Mouse (Mus musculus) liver, adult (tissue): ENCODE data around the gene Dtx3.

Experiments used
- GATA4 ChIP-seq: IDR thresholded peaks from 2 replicates; pipeline ENCODE4 v1.6.1; 2014; ENCODE audit warnings: mild to moderate bottlenecking, low read length; ENCODE audit not compliant: insufficient replicate concordance

Dtx3 gene

DNA sequence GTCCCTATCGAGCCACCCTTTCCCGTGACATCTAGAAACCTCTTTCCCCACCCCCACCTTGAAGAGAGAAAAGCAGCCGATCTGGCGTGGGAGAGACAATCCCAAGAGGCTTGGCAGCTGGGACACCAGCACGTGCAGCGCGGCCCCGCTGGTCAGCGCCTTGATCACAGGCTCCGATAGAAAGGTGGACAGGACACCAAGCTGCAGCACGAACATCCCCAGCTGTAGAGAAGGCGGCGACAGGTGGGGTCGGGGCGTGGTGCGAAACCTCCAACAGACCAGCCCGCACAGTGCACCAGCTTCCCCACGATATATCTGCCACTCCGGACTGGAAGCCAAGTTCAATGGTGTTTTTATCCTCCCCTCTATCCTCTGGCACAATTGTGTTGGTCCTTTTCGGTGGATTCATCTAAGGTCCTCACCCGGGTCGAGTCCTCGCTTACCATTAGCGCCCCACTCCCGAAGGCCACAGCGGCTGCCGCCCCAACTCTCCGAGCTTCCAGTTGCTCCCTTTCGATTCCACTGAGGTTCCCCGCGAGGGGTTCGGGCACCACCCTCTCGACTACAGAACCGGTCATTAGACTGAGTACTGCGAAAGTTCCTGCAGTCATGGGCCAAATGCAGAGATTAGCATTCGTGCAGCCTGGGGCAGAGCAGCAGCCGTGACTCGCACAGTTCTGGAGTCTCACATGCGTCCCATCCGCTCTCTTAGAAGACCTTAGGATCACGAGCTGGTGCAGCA, 17.1 kb downstream of the Dtx3 start:
- TF ChIP-seq GATA4, result no peak

DNA sequence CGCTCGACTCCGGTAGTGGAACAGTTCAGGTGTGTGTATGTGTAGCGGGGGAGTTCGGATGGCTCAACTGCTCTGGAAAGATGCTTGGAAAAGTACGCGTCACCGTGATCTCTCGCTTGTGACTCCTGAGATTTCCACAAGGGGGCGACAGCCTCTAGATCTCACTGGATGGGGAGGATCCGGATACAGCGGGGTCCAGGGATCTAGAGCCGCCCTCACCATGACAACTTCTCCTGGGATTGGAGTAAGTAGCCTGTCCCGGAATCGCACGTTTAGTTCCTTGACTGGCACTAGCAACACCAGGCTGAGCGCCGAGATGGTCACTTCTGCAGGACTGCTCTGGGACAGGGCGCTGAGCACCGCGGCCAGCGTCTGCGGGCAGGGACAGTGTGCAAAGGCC, 17.8 kb downstream of the Dtx3 start:
- TF ChIP-seq GATA4, result no peak

DNA sequence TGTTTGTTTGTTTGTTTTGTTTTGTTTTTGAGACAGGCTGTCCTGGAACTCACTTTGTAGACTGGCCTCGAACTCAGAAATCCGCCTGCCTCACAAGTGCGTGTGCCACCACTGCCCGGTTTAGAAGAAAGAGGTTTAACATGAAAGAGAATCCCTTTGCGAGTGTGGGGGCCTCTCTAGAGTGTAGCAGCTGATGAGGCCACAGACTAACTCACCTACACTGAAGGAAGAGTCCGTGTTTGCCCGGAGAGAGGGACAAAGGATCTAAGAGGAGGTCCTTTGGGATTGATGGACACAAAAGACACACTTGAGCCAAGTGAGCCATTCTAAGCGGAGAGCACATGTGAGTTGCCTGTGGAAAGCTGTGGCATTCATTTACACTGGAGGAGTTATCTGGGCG, 18.3 kb downstream of the Dtx3 start:
- TF ChIP-seq GATA4, result no peak

DNA sequence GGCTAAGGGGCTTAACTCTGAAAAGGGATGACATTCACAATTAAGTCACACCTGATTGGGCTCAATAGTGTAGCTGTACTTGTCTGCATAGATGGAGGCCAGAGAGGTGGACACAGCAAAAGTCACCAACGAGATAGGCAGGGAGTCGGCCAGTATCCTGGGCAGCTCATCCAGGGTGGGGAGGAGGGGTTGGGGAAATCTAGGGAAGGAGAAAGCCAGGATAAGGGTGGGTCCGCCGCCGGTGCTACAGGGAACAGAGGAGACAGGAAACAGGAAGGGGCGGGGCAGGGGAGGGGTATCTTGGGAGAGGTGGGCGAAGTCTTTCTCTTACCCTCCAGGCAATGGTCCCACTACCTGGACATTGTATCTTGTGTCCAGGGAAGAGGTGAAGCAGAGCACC, 18.8 kb downstream of the Dtx3 start:
- TF ChIP-seq GATA4, result no peak

DNA sequence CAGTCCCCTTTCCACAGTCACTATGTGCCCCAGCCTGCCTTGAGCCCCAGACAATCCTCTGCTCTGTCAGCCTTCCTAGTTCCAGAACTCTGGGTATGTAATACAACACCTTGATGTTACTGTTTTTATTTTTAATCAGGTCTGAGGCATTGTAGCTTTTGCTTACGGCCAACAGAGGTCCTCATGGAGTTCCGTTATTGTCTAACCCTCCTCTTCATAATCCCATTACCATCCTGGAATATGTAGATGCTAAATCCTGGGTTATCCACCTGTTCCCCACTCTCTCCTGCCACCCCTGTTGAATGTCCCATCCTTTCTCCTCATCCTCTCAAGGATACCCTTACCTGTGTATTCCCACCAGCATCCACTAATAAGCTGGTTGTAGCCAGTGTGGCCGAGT, 19.3 kb downstream of the Dtx3 start:
- no peak for TF ChIP-seq GATA4

DNA sequence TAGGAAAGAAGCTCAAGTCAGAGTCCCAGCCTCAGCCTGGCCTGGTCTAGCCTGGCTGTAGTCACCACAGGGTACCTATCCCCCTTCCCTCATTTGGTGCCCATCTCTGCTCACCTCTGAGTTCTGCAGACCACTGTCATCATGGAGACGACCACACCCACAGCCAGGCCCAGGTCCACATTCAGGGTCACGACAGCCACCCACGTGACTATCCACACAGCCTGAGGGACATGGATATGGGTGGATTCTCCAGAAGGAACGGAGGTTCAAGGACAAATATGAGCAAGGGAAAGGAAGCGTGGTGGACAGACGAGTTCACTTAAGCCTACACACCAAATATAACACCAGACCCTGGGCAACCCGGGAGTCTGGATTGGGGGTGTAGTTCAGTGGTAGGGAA, 21.4 kb downstream of the Dtx3 start:
- no peak for TF ChIP-seq GATA4

DNA sequence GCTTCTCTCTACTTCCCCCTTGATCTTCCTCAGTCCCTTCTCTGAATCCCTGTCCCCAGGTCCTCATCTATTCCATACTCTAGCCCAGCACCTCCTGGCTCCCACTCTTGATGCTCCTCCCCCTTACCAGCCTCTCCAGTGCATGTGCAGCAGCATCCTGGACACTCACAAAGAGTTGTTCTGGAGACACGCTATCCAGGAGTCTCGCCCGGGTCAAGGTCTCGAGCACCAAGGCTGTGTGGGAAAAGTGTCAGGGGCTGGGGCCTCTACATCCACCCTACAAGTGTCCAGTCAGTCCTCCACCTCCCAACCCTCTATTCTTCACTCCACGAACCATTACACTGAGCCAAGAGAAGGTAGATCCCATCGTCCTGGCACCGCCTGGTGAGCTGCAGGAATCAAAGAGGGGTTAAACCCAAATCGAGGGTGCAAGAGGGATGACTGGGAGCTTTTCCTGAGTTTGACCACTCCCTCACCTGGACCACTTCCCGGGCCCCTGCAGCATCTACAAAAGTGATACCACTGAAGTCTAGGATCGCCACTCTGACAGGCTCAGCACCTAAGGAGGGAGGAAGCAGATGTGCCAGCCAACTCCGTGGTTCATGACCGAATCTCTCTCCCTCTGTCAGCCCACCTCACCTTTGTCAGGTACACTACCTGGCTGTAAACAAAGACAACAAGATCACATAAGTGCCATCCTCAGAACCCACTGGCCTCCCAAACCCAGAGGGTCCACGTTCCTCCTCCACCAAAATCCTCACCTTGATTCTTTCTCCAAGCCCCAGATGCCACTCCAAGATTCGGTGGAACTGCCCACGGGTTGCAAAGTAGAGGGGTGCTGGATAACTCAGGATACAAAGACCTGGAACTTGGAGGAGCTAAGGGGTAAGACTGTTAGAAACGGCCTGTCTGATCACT, 22.1 kb downstream of the Dtx3 start:
- no peak for TF ChIP-seq GATA4

DNA sequence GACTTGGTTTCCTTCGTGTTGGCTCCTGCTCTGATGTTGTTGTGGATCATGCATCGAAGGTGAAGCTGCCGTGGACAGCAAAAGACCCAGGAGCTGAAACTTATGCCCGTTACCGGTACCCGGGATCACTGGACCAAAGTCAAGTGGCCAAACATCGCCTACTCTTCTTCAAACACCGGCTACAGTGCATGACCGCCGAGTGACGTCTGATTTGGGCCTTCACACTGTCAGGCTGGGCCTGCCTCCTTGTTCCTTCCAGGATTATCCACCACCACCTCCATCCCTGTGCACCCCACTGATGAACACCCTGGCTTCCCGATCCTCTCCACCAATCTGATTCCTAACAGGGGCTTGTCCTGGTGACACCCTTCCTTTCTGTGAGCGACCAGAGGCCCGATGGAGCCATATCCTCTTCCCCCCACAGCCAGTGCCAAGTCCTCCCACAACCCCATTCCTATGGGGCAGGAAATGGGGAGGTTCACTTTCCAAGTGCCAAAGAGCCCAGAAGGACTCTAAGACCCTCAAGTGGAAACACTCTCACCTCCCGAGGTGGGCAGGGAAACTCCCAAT, 23.8 kb downstream of the Dtx3 start:
- no peak for TF ChIP-seq GATA4

DNA sequence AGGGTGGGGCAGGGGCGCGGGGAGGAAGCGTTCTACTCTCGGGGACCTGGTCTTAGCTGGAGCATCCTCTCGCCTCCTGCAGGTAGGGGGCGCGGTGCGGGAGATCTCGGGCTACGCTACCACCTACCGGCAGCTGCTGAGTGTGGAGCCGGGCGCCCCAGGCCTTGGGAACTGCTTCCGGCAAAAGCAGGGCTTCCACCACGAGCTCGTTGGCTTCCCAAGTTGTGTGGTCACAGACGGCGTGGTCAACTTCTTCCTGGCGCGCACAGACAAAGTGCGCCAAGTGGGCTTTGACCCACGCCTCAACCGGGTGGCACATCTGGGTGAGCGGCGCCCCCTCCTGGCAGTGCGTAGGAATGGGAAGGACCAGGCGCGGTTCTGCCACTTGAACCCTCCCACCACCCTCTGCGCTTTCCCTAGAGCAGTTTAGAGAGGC, 24.7 kb downstream of the Dtx3 start:
- TF ChIP-seq GATA4, result no peak

DNA sequence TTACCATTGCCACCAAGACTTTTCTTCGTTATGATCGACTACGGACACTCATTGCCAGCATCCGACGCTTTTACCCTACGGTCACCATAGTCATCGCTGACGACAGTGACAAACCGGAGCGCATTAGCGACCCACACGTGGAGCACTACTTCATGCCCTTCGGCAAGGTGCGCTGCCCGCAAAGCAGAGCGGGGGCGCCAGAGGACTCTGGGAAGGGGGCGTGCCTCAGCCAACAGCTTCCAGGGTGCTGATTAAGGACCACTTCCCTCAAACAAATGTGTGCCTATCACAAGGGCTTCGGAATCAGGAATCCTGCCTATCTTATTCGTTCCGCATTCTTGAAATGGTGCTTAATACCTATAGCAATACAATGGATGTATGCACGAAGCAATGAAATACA, 25.5 kb downstream of the Dtx3 start:
- no peak for TF ChIP-seq GATA4

DNA sequence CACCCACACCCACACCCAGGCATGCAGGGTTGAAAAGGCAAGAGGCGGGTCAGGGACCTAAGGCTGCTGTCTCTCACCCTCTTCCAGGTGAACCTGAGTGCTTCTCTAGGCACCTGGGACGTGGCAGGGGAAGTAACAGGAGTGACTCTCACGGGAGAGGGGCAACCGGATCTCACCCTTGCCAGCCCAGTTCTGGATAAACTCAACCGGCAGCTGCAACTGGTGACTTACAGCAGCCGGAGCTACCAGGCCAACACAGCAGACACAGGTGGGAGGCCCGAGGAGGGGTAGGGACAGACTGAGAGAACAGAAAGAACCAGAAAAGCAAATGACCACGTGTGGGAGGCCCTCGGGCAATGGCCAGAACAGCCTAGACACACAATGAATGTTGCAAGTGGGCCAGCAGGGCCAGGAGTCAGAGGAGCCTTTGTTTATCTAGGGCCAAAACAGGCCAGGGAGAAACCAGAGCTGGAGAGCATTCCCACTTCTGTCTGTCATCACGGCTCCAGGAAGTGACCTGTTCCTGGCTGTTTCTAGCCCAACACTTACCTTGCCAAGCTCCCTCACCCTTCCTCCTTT, 27.8 kb downstream of the Dtx3 start:
- no peak for TF ChIP-seq GATA4

DNA sequence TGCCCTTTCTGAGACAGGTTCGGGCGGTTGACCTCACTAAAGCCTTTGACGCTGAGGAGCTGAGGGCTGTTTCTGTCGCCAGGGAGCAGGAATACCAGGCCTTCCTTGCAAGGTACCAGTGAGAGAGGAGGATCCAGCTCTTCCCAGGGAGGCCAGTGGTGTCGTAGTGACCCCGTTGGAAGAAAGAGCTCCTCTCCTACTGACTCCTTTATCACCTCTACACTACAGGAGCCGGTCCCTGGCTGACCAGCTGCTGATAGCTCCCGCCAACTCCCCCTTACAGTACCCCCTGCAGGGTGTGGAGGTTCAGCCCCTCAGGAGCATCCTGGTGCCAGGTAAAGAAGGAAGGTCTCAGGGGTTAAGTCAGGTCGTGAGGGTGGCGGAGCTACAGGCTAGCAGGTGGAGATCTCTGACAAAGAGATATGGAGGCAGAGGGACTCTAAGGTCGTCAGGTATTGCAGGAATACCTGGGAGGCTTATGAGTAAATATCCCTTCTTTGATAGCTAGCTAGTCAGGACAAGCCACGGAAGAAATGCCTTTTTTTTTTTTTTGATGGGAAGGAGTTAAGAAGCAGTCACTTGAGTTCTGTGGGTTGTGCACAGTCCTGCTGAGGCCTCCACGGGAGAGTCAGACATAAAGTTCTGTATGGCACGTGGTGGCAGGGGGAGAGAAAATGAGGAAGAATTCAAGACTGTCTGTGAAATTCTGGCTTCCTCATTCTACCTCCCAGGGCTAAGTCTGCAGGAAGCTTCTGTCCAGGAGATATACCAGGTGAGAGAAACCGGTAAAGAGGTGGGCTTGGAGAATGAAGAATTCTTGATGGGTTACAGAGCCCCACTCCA, 28.5 kb downstream of the Dtx3 start:
- TF ChIP-seq GATA4, result no peak

DNA sequence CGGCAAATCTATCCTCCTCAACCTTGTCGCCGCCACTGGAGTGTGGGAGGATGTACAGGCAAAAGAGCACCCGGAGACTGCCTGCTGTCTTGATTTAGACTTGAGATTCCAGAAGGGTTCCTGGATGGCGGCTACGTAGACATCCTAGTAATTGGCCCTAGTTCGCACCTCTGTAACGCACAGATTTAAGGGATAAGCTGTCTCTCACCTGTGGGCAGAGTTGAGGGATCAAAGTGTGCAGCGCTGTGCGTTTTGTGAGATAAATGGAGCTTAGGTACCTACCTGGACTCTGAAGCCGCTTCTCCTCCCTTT, 29.2 kb downstream of the Dtx3 start:
- TF ChIP-seq GATA4, result no peak

DNA sequence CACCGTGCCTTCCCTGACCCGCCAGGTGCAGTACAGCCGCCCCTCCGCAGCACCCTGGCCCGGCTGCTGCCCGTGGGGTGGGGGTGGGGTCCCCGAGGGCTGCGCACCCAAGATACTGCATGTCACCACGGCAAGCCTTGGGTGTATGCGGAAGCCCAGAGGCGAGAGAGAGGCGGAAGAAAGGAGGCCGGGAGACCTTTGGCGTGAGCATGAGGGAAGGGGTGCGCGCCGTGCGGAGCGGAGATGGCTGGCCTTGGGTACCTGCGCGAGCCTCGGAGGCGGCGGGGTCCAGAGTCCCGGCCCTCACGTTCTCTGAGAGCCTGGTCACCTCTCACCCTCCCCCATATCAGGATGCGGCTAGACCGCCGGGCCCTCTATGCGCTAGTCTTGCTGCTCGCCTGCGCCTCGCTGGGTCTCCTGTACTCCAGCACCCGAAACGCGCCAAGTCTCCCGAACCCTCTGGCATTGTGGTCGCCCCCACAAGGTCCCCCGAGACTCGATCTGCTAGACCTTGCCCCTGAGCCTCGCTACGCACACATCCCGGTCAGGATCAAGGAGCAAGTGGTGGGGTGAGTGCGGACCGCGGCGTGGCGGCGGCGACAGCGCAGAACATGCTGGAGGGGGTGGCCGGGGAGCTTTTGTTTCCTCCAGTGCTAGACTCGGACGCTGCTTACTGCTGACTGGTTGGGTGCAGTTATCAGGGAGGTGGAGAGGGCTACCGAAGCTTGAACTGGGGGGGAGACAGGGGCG, 29.7 kb downstream of the Dtx3 start:
- TF ChIP-seq GATA4, result no peak
